15 mouse cellular contexts compared by ENCODE assay signal in the genomic region with DNA sequence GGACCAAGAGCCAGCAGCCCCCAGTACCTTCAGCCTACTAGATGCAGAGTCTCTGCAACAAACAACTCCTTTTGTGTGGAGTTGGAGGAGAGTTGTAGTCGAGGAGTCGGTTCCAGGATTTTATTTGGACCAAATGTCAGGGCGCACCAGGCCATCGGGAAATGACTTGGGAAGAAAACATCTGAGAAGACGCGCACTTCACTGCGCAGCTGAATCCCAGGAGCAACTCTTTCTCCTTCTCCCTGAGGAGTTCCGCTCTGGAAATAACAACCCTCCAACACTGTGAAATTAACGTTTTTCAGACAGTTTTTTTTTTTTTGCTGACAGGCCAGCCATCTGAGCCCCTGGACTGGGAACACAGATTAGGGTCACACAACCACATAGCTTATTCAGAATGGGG.
A peak's percentile ranks its signal among the peaks of the same experiment; 100 is the strongest.
DNase-seq lines count a peak whose midpoint lies in the region; ATAC-seq and TF ChIP-seq lines count a peak whose summit lies in the region.
"Had no signal": no experiment of that assay in that cellular context is flagged by ENCODE, and none has a peak within 500 bp of the region (broad histone marks: within the 10 kb centered on the region; RNA-seq: fewer than 3 reads in every experiment).

No protein-coding gene starts in this region.

- intact Hi-C loops in gastrocnemius, adult 2 months (cut with DNase I), result no loop called here
- intact Hi-C loops in heart, postnatal 25 days (cut with DNase I), result no loop called here

- H3K36me3 ChIP-seq in embryonic facial prominence, embryonic 14.5 days (ENCODE audit: control insufficient read depth, insufficient read depth, low read length), result no peaks in the 10 kb centered on the region
- H3K36me3 ChIP-seq: liver, embryonic 15.5 days; stomach, embryonic 15.5 days had no signal

- H3K9me3 ChIP-seq in embryonic facial prominence, embryonic 14.5 days (ENCODE audit: control insufficient read depth, low read length), result no peaks in the 10 kb centered on the region
- H3K9me3 ChIP-seq: liver, embryonic 15.5 days; megakaryocyte, embryonic 14.5 days; stomach, embryonic 15.5 days had no signal

- no peak overlapping the region for H3K4me2 ChIP-seq in embryonic facial prominence, embryonic 14.5 days (ENCODE audit: low read depth, low read length)
- H3K4me2 ChIP-seq: liver, embryonic 15.5 days; stomach, embryonic 15.5 days had no signal

- DNase-seq in gastrocnemius, adult 2 months, result peak; percentile 58
- DNase-seq in gastrocnemius, postnatal 10 days, result no peak
- DNase-seq in kidney, postnatal 14 days, result peak; percentile 30
- no peak for DNase-seq in kidney, adult 11 months
- peak; percentile 36 for DNase-seq in embryonic facial prominence, embryonic 14.5 days (ENCODE audit: low spot score)
- DNase-seq in heart, postnatal 25 days (ENCODE audit: low spot score), result peak; percentile 18
- no peak for DNase-seq in urinary bladder, postnatal 14 days (ENCODE audit: low spot score)
- DNase-seq: cerebellum, adult 11 months; cerebellum, postnatal 36 days; kidney, adult 9 months; lung, postnatal 10 days; spleen, adult 18-20 months had no signal

- TF ChIP-seq CTCF in gastrocnemius, adult 2 months (IDR thresholded peaks at IDR 0.05), result no peak

- H3K4me1 ChIP-seq in embryonic facial prominence, embryonic 14.5 days (ENCODE audit: control insufficient read depth, insufficient read depth, low read length), result 0 out of 2 replicates have a peak, but pooled peaks cover 7% of the 10 kb centered on the region
- H3K4me1 ChIP-seq: liver, embryonic 15.5 days; megakaryocyte, embryonic 14.5 days; stomach, embryonic 15.5 days had no signal

- H3K27me3 ChIP-seq in embryonic facial prominence, embryonic 14.5 days (replicated peaks; ENCODE audit: control insufficient read depth, insufficient read depth, low read length), result no peaks in the 10 kb centered on the region
- H3K27me3 ChIP-seq: liver, embryonic 15.5 days; megakaryocyte, embryonic 14.5 days; stomach, embryonic 15.5 days had no signal

- H3K27ac ChIP-seq in gastrocnemius, adult 2 months, result peak overlapping the region; percentile 81
- H3K27ac ChIP-seq in embryonic facial prominence, embryonic 14.5 days (replicated peaks; ENCODE audit: low read depth, low read length), result no peak overlapping the region; the same call in 1 of the 2 replicates
- H3K27ac ChIP-seq: liver, embryonic 15.5 days; stomach, embryonic 15.5 days had no signal

- no peak overlapping the region for H3K4me3 ChIP-seq in gastrocnemius, adult 2 months
- no peak overlapping the region for H3K4me3 ChIP-seq in embryonic facial prominence, embryonic 14.5 days (ENCODE audit: low read depth, low read length)
- H3K4me3 ChIP-seq: liver, embryonic 15.5 days; megakaryocyte, embryonic 14.5 days; stomach, embryonic 15.5 days had no signal

- ATAC-seq in embryonic facial prominence, embryonic 14.5 days (ENCODE audit: low read depth), result peak; percentile 30; the same call in 1 of the 2 replicates

- WGBS in embryonic facial prominence, embryonic 14.5 days, result 60% methylated on average over 9 of the region's 9 CpGs

- no peak overlapping the region for H3K9ac ChIP-seq in embryonic facial prominence, embryonic 14.5 days (ENCODE audit: low read depth, low read length)
- H3K9ac ChIP-seq: liver, embryonic 15.5 days; stomach, embryonic 15.5 days had no signal

Comparison
In these comparisons a context has a peak if more than half of its experiments do, and no peak if none do; other contexts are left out.
1. DNase-seq: peak in gastrocnemius, adult 2 months (single experiment), kidney, postnatal 14 days (single experiment), embryonic facial prominence, embryonic 14.5 days (single experiment) and heart, postnatal 25 days (single experiment); none in gastrocnemius, postnatal 10 days (single experiment), kidney, adult 11 months (single experiment) and urinary bladder, postnatal 14 days (single experiment).